Mouse (Mus musculus) ES-E14 (cell line): Measurements from ENCODE around the gene 1700067K01Rik.

Source experiments
- CHD2 ChIP-seq: IDR thresholded peaks from 2 replicates; pipeline ENCODE4 v1.6.1; 2014; ENCODE audit warnings: mild to moderate bottlenecking, low read depth, low read length, inconsistent platforms
- ZNF384 ChIP-seq: IDR thresholded peaks from 2 replicates; pipeline ENCODE4 v1.6.1; 2012; ENCODE audit warnings: low read depth, low read length, inconsistent platforms

GRCm38 (mm10) chr8:84029272-84029671 is 28.0 kb downstream of the 1700067K01Rik start:
- TF ChIP-seq CHD2: peak; percentile 77
- TF ChIP-seq ZNF384: no peak
